Mouse (Mus musculus): Measurements from ENCODE around the gene Nfyc.

GRCm38 (mm10) chr4:120743636-120744035 is 87.7 kb downstream of the Nfyc start:
- TF ChIP-seq POLR2A (IDR thresholded peaks at IDR 0.05; ENCODE audit: insufficient read depth, low read depth, low read length) (no peak), CTCF (IDR thresholded peaks at IDR 0.05; ENCODE audit: insufficient read depth, low read depth, low read length) (no peak)

All from olfactory bulb, adult 2 months (tissue).